Mouse (Mus musculus): ENCODE results near the gene Rpl13a. TPM values are rescaled to one million over a fixed set of nuclear protein-coding genes. Genes with fewer than 3 reads are reported as not detected.

Gene Rpl13a
- polyA plus RNA-seq, 1 experiment from 2014 or later, result 558 TPM

GRCm38 (mm10) chr7:45082401-45083299 lies 45.9 kb downstream of the Rpl13a start:
- Histone ChIP-seq H3K9ac (ENCODE audit: low read depth, low read length) (peak overlapping the region; percentile 17; the same call in 1 of the 2 replicates), H3K4me1 (ENCODE audit: control insufficient read depth, low read depth, low read length) (peaks cover 14% of the 10 kb centered on the region), H3K36me3 (ENCODE audit: control insufficient read depth, insufficient read depth) (peaks cover 2% of the 10 kb centered on the region), H3K4me2 (ENCODE audit: low read depth, low read length) (peak overlapping the region; percentile 44), H3K27me3 (ENCODE audit: control insufficient read depth, insufficient read depth, low read depth, low read length) (no peaks in the 10 kb centered on the region), H3K4me3 (ENCODE audit: low read depth, low read length) (peak overlapping the region; percentile 22), H3K9me3 (replicated peaks; ENCODE audit: control insufficient read depth, low read length) (no peaks in the 10 kb centered on the region), H3K27ac (ENCODE audit: low read length) (peak overlapping the region; percentile 58)
- WGBS (ENCODE audit: insufficient replicate concordance), result 14% methylated on average over 25 of the region's 25 CpGs
- ATAC-seq (ENCODE audit: low read depth), result peak; percentile 33

GRCm38 (mm10) chr7:45081016-45081415 lies 47.5 kb downstream of the Rpl13a start:
- 60% methylated on average over 5 of the region's 5 CpGs for WGBS (ENCODE audit: insufficient replicate concordance)
- ATAC-seq (ENCODE audit: low read depth), result no peak
- Histone ChIP-seq H3K27ac (ENCODE audit: low read length) (no peak overlapping the region), H3K4me3 (ENCODE audit: low read depth, low read length) (no peak overlapping the region), H3K4me1 (ENCODE audit: control insufficient read depth, low read depth, low read length) (peaks cover 14% of the 10 kb centered on the region), H3K36me3 (ENCODE audit: control insufficient read depth, insufficient read depth) (peaks cover 7% of the 10 kb centered on the region), H3K9me3 (replicated peaks; ENCODE audit: control insufficient read depth, low read length) (no peaks in the 10 kb centered on the region), H3K27me3 (ENCODE audit: control insufficient read depth, insufficient read depth, low read depth, low read length) (no peaks in the 10 kb centered on the region), H3K9ac (ENCODE audit: low read depth, low read length) (no peak overlapping the region), H3K4me2 (ENCODE audit: low read depth, low read length) (no peak overlapping the region)

GRCm38 (mm10) chr7:45079856-45080255 lies 48.7 kb downstream of the Rpl13a start:
- ATAC-seq (ENCODE audit: low read depth), result 0 out of 2 replicates have a peak, but pooled peaks have one; percentile 14
- Histone ChIP-seq H3K9me3 (replicated peaks; ENCODE audit: control insufficient read depth, low read length) (no peaks in the 10 kb centered on the region), H3K9ac (ENCODE audit: low read depth, low read length) (no peak overlapping the region), H3K36me3 (ENCODE audit: control insufficient read depth, insufficient read depth) (peaks cover 7% of the 10 kb centered on the region), H3K27ac (ENCODE audit: low read length) (no peak overlapping the region), H3K27me3 (ENCODE audit: control insufficient read depth, insufficient read depth, low read depth, low read length) (no peaks in the 10 kb centered on the region), H3K4me1 (ENCODE audit: control insufficient read depth, low read depth, low read length) (peaks cover 16% of the 10 kb centered on the region), H3K4me3 (ENCODE audit: low read depth, low read length) (no peak overlapping the region), H3K4me2 (ENCODE audit: low read depth, low read length) (no peak overlapping the region)
- 1% methylated on average over 10 of the region's 10 CpGs for WGBS (ENCODE audit: insufficient replicate concordance)

DNA sequence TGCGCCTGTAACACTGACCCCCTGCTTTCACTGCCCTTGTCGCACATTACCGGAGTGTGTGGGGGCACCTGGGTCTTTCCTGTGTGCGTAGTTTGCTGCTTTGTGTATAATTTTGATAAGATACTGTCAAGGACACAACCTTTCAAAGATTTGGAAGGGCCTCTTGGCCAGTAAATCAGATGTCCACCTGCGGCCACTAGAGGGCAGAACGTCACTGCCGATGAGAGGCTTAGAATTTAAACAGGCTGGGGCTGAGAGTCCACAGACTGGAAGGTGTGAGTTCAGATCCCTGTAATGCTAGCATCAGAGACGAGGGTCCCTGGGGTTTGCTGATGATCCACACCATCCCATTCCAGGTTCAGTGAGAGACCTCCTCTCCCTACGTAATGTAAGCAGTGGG lies 50.0 kb downstream of the Rpl13a start:
- Histone ChIP-seq H3K4me2 (ENCODE audit: low read depth, low read length) (no peak overlapping the region), H3K27ac (ENCODE audit: low read length) (no peak overlapping the region), H3K27me3 (ENCODE audit: control insufficient read depth, insufficient read depth, low read depth, low read length) (no peaks in the 10 kb centered on the region), H3K4me3 (ENCODE audit: low read depth, low read length) (no peak overlapping the region), H3K9me3 (replicated peaks; ENCODE audit: control insufficient read depth, low read length) (no peaks in the 10 kb centered on the region), H3K36me3 (ENCODE audit: control insufficient read depth, insufficient read depth) (peaks cover 7% of the 10 kb centered on the region), H3K4me1 (ENCODE audit: control insufficient read depth, low read depth, low read length) (peaks cover 16% of the 10 kb centered on the region), H3K9ac (ENCODE audit: low read depth, low read length) (no peak overlapping the region)
- no peak for ATAC-seq (ENCODE audit: low read depth)
- WGBS (ENCODE audit: insufficient replicate concordance), result 20% methylated on average over 9 of the region's 9 CpGs

DNA sequence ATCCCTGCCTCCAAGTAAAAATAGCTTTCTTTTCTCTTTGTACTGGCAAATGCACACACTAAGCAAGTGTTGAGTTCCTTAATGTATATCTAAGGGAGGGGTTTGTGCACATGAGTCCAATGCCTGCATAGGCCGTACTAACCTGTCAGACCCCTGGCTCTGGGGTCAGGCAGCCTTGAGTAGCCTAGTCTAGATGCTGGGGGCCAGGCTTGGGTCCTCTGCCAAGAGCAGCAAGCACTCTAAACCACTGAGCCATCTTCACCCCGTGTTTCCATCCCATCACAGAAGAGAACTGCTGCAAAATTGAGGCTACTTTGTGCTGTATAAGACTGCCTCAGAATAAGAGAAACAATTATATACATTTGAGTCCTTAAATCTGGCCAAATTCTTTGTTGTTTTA lies 50.7 kb downstream of the Rpl13a start:
- H3K9ac ChIP-seq (ENCODE audit: low read depth, low read length), result no peak overlapping the region
- 76% methylated on average over 2 of the region's 2 CpGs for WGBS (ENCODE audit: insufficient replicate concordance)

DNA sequence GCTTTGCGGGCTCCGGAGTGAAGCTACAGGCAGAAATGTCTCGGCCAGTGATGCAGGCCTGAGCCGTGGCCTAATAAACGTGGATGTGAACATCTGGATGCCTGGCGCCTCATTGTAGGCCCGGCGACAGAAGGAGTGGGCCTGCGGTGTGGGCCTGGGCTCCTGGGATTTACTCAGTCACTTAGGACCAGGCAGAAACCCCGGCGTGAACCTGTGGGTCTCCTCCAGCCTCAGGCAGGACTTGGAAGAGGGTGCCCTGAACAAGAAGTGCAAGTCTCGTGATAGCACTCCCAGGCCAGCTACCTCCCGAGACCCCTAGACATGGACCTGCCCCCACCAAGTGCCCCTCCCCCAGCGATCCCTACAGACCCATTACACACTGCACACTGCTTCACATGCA lies 51.2 kb downstream of the Rpl13a start:
- Histone ChIP-seq H3K9me3 (replicated peaks; ENCODE audit: control insufficient read depth, low read length) (no peaks in the 10 kb centered on the region), H3K27ac (ENCODE audit: low read length) (no peak overlapping the region), H3K4me1 (ENCODE audit: control insufficient read depth, low read depth, low read length) (peaks cover 8% of the 10 kb centered on the region), H3K27me3 (ENCODE audit: control insufficient read depth, insufficient read depth, low read depth, low read length) (no peaks in the 10 kb centered on the region), H3K36me3 (ENCODE audit: control insufficient read depth, insufficient read depth) (peaks cover 7% of the 10 kb centered on the region), H3K4me2 (ENCODE audit: low read depth, low read length) (no peak overlapping the region), H3K9ac (ENCODE audit: low read depth, low read length) (no peak overlapping the region), H3K4me3 (ENCODE audit: low read depth, low read length) (no peak overlapping the region)
- 87% methylated on average over 14 of the region's 14 CpGs for WGBS (ENCODE audit: insufficient replicate concordance)
- no peak for ATAC-seq (ENCODE audit: low read depth)

More for the DNA sequence above, 50.7 kb downstream of the Rpl13a start:
- no peak for ATAC-seq (ENCODE audit: low read depth)
- H3K27ac ChIP-seq (ENCODE audit: low read length), result no peak overlapping the region
- no peak overlapping the region for H3K4me3 ChIP-seq (ENCODE audit: low read depth, low read length)
- peaks cover 13% of the 10 kb centered on the region for H3K4me1 ChIP-seq (ENCODE audit: control insufficient read depth, low read depth, low read length)
- no peaks in the 10 kb centered on the region for H3K9me3 ChIP-seq (replicated peaks; ENCODE audit: control insufficient read depth, low read length)
- H3K27me3 ChIP-seq (ENCODE audit: control insufficient read depth, insufficient read depth, low read depth, low read length), result no peaks in the 10 kb centered on the region
- H3K36me3 ChIP-seq (ENCODE audit: control insufficient read depth, insufficient read depth), result peaks cover 7% of the 10 kb centered on the region
- H3K4me2 ChIP-seq (ENCODE audit: low read depth, low read length), result no peak overlapping the region

GRCm38 (mm10) chr7:45076501-45076900 lies 52.1 kb downstream of the Rpl13a start:
- Histone ChIP-seq H3K27ac (ENCODE audit: low read length) (no peak overlapping the region), H3K9ac (ENCODE audit: low read depth, low read length) (no peak overlapping the region), H3K9me3 (replicated peaks; ENCODE audit: control insufficient read depth, low read length) (no peaks in the 10 kb centered on the region), H3K4me2 (ENCODE audit: low read depth, low read length) (no peak overlapping the region), H3K4me3 (ENCODE audit: low read depth, low read length) (no peak overlapping the region), H3K36me3 (ENCODE audit: control insufficient read depth, insufficient read depth) (peaks cover 7% of the 10 kb centered on the region), H3K4me1 (ENCODE audit: control insufficient read depth, low read depth, low read length) (peaks cover 5% of the 10 kb centered on the region), H3K27me3 (ENCODE audit: control insufficient read depth, insufficient read depth, low read depth, low read length) (no peaks in the 10 kb centered on the region)
- 90% methylated on average over 30 of the region's 30 CpGs for WGBS (ENCODE audit: insufficient replicate concordance)
- no peak for ATAC-seq (ENCODE audit: low read depth)

MicroRNAs within 50 kb of the gene (microRNA counts, 519-probe panel; counts per million panel counts)
- 2,524 counts per million, percentile 67 among the panel's probes with 10 or more counts for microRNA mmu-miR-150

Small RNA genes lying within 50 kb of the gene (microRNA-seq; reads per million reads assigned to microRNA genes)
- gene Mir150 (34.7 reads per million, percentile 43 among the genes with 10 or more reads in this experiment), gene Mir5121 (37.4 reads per million, percentile 44 among the genes with 10 or more reads in this experiment), gene Mir7055 (not detected)

Other genes starting within 250 kb of the Rpl13a start
- gene Med25, start 236.0 kb downstream of the Rpl13a start, polyA plus RNA-seq (2015; fragmentation: Nextera tagmentation; extraction: Ambion mirVana), result 44.7 and 53.0 TPM in 2 replicates
- gene Fuz, start 232.7 kb downstream of the Rpl13a start, polyA plus RNA-seq (2015; fragmentation: Nextera tagmentation; extraction: Ambion mirVana), result 5.9 and 6.6 TPM in 2 replicates
- 63.3 and 63.7 TPM in 2 replicates for gene Ap2a1, start 199.3 kb downstream of the Rpl13a start, polyA plus RNA-seq (2015; fragmentation: Nextera tagmentation; extraction: Ambion mirVana)
- 0.12 TPM in 1 of 2 replicates, not detected in the other for gene Tsks, start 185.6 kb downstream of the Rpl13a start, polyA plus RNA-seq (2015; fragmentation: Nextera tagmentation; extraction: Ambion mirVana)
- 1.8 and 2.1 TPM in 2 replicates for gene Cpt1c, start 153.9 kb downstream of the Rpl13a start, polyA plus RNA-seq (2015; fragmentation: Nextera tagmentation; extraction: Ambion mirVana)
- 95.6 and 98.6 TPM in 2 replicates for gene Prmt1, start 142.2 kb downstream of the Rpl13a start, polyA plus RNA-seq (2015; fragmentation: Nextera tagmentation; extraction: Ambion mirVana)
- 39.8 and 43.2 TPM in 2 replicates for gene Irf3, start 131.1 kb downstream of the Rpl13a start, polyA plus RNA-seq (2015; fragmentation: Nextera tagmentation; extraction: Ambion mirVana)
- 11.0 and 12.2 TPM in 2 replicates for gene Bcl2l12, start 130.0 kb downstream of the Rpl13a start, polyA plus RNA-seq (2015; fragmentation: Nextera tagmentation; extraction: Ambion mirVana)
- gene Scaf1, start 112.4 kb downstream of the Rpl13a start, polyA plus RNA-seq (2015; fragmentation: Nextera tagmentation; extraction: Ambion mirVana), result 9.8 and 9.9 TPM in 2 replicates
- 20.9 and 23.2 TPM in 2 replicates for gene Rras, start 110.8 kb downstream of the Rpl13a start, polyA plus RNA-seq (2015; fragmentation: Nextera tagmentation; extraction: Ambion mirVana)
- gene Prr12, start 75.9 kb downstream of the Rpl13a start, polyA plus RNA-seq (2015; fragmentation: Nextera tagmentation; extraction: Ambion mirVana), result 1.9 and 2.0 TPM in 2 replicates
- gene Nosip, start 66.3 kb downstream of the Rpl13a start, polyA plus RNA-seq (2015; fragmentation: Nextera tagmentation; extraction: Ambion mirVana), result 23.4 and 23.8 TPM in 2 replicates
- 9.7 and 10.5 TPM in 2 replicates for gene Prrg2, start 66.1 kb downstream of the Rpl13a start, polyA plus RNA-seq (2015; fragmentation: Nextera tagmentation; extraction: Ambion mirVana)
- gene Rcn3, start 36.5 kb downstream of the Rpl13a start, polyA plus RNA-seq (2015; fragmentation: Nextera tagmentation; extraction: Ambion mirVana), result 20.1 and 22.7 TPM in 2 replicates
- 50.6 and 56.1 TPM in 2 replicates for gene Fcgrt, start 24.9 kb downstream of the Rpl13a start, polyA plus RNA-seq (2015; fragmentation: Nextera tagmentation; extraction: Ambion mirVana)
- gene Rps11, start 4.3 kb downstream of the Rpl13a start, polyA plus RNA-seq (2015; fragmentation: Nextera tagmentation; extraction: Ambion mirVana), result 646 and 744 TPM in 2 replicates
- 0.12 TPM in 1 of 2 replicates, not detected in the other for gene Gm45713, start 7.5 kb upstream of the Rpl13a start, polyA plus RNA-seq (2015; fragmentation: Nextera tagmentation; extraction: Ambion mirVana)
- 3.0 and 3.1 TPM in 2 replicates for gene Flt3l, start 7.7 kb upstream of the Rpl13a start, polyA plus RNA-seq (2015; fragmentation: Nextera tagmentation; extraction: Ambion mirVana)
- 42.3 and 42.8 TPM in 2 replicates for gene Pih1d1, start 25.5 kb upstream of the Rpl13a start, polyA plus RNA-seq (2015; fragmentation: Nextera tagmentation; extraction: Ambion mirVana)
- 30.0 and 30.3 TPM in 2 replicates for gene Aldh16a1, start 25.8 kb upstream of the Rpl13a start, polyA plus RNA-seq (2015; fragmentation: Nextera tagmentation; extraction: Ambion mirVana)
- gene Slc17a7, start 35.2 kb upstream of the Rpl13a start, polyA plus RNA-seq (2015; fragmentation: Nextera tagmentation; extraction: Ambion mirVana), result not detected in 2 replicates
- not detected in 2 replicates for gene Gfy, start 50.8 kb upstream of the Rpl13a start, polyA plus RNA-seq (2015; fragmentation: Nextera tagmentation; extraction: Ambion mirVana)
- gene Pth2, start 52.2 kb upstream of the Rpl13a start, polyA plus RNA-seq (2015; fragmentation: Nextera tagmentation; extraction: Ambion mirVana), result not detected in 2 replicates
- gene Ccdc155, start 76.1 kb upstream of the Rpl13a start, polyA plus RNA-seq (2015; fragmentation: Nextera tagmentation; extraction: Ambion mirVana), result 0.05 TPM in 1 of 2 replicates, not detected in the other
- 1.5 and 2.2 TPM in 2 replicates for gene Dkkl1, start 83.4 kb upstream of the Rpl13a start, polyA plus RNA-seq (2015; fragmentation: Nextera tagmentation; extraction: Ambion mirVana)
- 5.0 and 6.5 TPM in 2 replicates for gene Tead2, start 87.0 kb upstream of the Rpl13a start, polyA plus RNA-seq (2015; fragmentation: Nextera tagmentation; extraction: Ambion mirVana)
- gene Cd37, start 110.4 kb upstream of the Rpl13a start, polyA plus RNA-seq (2015; fragmentation: Nextera tagmentation; extraction: Ambion mirVana), result 16.4 and 19.3 TPM in 2 replicates
- not detected in 2 replicates for gene Slc6a16, start 112.3 kb upstream of the Rpl13a start, polyA plus RNA-seq (2015; fragmentation: Nextera tagmentation; extraction: Ambion mirVana)
- gene Slc6a21, start 148.8 kb upstream of the Rpl13a start, polyA plus RNA-seq (2015; fragmentation: Nextera tagmentation; extraction: Ambion mirVana), result not detected in 2 replicates
- gene Trpm4, start 205.0 kb upstream of the Rpl13a start, polyA plus RNA-seq (2015; fragmentation: Nextera tagmentation; extraction: Ambion mirVana), result 0.85 and 1.7 TPM in 2 replicates
- gene Hrc, start 206.5 kb upstream of the Rpl13a start, polyA plus RNA-seq (2015; fragmentation: Nextera tagmentation; extraction: Ambion mirVana), result 0.39 and 0.60 TPM in 2 replicates
- 0.15 and 0.19 TPM in 2 replicates for gene Ppfia3, start 238.3 kb upstream of the Rpl13a start, polyA plus RNA-seq (2015; fragmentation: Nextera tagmentation; extraction: Ambion mirVana)
- gene Lin7b, start 241.8 kb upstream of the Rpl13a start, polyA plus RNA-seq (2015; fragmentation: Nextera tagmentation; extraction: Ambion mirVana), result not detected in 2 replicates

Data from liver, embryonic 16.5 days (tissue).